Mouse (Mus musculus) cortical plate, adult 2 months (tissue): ENCODE data around the gene Stim2. TPM values are rescaled to one million over a fixed set of nuclear protein-coding genes. Genes with fewer than 3 reads are reported as not detected.

Source experiments
- H3K27ac ChIP-seq: fragments of 200-500 bp; 2 replicates; pipeline ENCODE4 v1.5.1; 2012; ENCODE audit warnings: low read length, control low read depth, inconsistent platforms; ENCODE audit not compliant: insufficient read depth
- H3K4me1 ChIP-seq: fragments of 200-500 bp; 2 replicates; pipeline ENCODE4 v1.6.1; 2011; ENCODE audit warnings: low read length; ENCODE audit not compliant: control insufficient read depth, insufficient read depth
- H3K4me3 ChIP-seq: fragments of 200-500 bp; 2 replicates; pipeline ENCODE4 v1.5.1; 2011; ENCODE audit warnings: mild to moderate bottlenecking, low read length, control low read depth; ENCODE audit not compliant: insufficient read depth
- CTCF ChIP-seq: fragments of 200-500 bp; IDR thresholded peaks from 2 replicates; pipeline ENCODE4 v1.5.1; 2011; ENCODE audit warnings: mild to moderate bottlenecking, control low read depth, low read length; ENCODE audit not compliant: insufficient read depth; ENCODE audit errors: extremely low read depth
- POLR2A ChIP-seq: fragments of 200-500 bp; IDR thresholded peaks from 2 replicates; pipeline ENCODE4 v1.6.1; 2011; ENCODE audit warnings: mild to moderate bottlenecking, low read length, control low read depth; ENCODE audit not compliant: insufficient read depth; ENCODE audit errors: extremely low read depth
- polyA plus RNA-seq: library from polyadenylated mRNA; depleted of rRNA; stranded (reverse); fragments of >200 nt; gene quantifications from 2 replicates; pipeline ENCODE4 v1.2.3, GENCODE M21; 2012

Gene Stim2
- polyA plus RNA-seq, 1 experiment, result 25.5 TPM

DNA sequence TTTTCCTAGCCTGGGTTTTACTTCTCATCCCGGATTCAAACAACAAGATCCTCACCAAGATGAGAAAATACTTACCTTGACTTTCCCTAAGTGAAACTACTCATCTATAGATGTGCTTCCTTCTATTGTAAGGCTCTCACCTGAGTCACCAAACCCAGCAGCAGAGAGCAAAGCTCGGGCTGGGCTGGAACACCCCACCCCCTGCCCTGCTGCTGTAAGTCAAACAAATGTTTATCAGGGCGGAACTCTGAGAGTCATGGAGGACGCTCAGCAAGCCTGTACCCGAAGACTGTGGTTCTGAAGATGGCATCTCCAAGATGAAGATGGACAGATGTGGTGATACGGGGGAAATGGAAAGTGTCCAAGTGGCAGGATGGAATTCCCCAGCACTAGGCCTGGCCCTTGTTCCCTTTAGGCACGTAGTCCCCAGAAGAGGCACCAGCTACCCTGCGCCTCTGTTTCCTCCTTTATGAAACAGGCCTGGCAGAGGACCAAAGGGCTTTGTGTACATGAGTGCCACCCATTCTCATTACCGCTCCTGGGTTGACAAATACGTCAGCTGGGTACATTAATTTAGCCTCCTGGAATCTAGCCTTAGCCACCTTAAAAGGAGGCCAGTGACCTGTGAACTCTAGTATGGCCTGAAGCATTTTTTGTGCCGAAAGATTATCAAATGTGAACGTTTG lies 36.3 kb upstream of the Stim2 start:
- TF ChIP-seq CTCF (no peak), POLR2A (no peak)
- Histone ChIP-seq H3K27ac (no peak overlapping the region), H3K4me3 (no peak overlapping the region), H3K4me1 (no peaks in the 10 kb centered on the region)

DNA sequence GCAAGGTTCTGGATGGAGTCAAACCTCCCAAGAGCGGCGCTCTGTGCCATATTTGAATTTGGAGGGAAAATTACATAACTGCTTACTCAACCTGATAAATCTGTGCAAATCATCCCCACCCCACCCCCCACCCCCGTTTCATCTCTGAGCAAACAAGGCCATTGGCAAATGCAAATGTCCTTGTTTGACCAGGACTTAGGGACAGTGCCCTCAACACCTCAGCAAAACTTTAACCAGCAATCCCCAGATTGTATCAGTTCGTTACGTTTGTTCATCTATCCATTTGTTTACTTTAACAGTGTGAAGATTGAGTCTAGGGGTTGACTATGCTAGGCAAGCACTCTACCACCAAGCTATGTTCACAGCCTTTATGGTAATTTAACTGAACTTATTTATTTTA lies 32.6 kb upstream of the Stim2 start:
- Histone ChIP-seq H3K4me3 (no peak overlapping the region), H3K4me1 (no peaks in the 10 kb centered on the region), H3K27ac (no peak overlapping the region)
- no peak for TF ChIP-seq CTCF
- TF ChIP-seq POLR2A, result no peak

DNA sequence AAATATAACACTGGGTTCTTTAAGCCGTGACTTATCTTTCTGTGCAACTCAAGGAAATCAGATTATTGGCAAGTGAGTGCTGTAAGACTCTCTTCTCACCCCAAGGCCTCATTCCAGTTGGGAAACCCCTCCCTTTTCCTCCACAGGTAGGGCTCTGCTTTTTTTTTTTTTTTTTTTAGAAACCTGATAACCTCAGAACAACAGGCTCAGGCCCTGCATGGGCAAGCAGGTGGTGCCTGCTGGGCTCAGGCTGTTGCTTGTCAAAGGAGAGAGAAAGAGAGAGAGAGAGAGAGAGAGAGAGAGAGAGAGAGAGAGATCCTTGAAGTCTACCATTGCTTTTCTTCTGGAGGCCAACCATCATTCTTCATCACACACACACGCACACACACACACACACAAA lies 30.7 kb upstream of the Stim2 start:
- H3K4me3 ChIP-seq, result no peak overlapping the region
- H3K27ac ChIP-seq, result no peak overlapping the region
- no peaks in the 10 kb centered on the region for H3K4me1 ChIP-seq
- TF ChIP-seq CTCF (no peak), POLR2A (no peak)

DNA sequence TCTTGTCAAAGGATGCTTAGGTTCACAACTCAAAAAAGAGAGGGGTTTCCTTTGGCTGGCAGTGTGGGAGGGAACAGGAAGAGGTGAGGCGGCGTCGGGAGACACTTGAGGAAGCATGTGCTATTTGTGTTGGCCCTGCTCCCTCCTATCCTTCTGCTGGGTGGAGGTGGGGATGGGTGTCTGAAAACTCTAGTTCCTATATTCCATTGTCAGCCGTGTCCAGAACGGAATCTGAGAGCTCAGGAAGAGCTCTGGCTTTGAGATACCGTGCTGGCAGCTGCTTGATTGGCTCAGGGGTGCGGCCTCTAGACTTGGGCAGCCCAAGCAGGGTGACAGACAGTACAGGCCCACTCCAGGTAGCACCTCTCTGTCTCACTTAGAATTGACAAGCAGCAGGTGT lies 28.1 kb upstream of the Stim2 start:
- no peak overlapping the region for H3K4me3 ChIP-seq
- no peaks in the 10 kb centered on the region for H3K4me1 ChIP-seq
- no peak overlapping the region for H3K27ac ChIP-seq
- TF ChIP-seq POLR2A, result no peak
- no peak for TF ChIP-seq CTCF

DNA sequence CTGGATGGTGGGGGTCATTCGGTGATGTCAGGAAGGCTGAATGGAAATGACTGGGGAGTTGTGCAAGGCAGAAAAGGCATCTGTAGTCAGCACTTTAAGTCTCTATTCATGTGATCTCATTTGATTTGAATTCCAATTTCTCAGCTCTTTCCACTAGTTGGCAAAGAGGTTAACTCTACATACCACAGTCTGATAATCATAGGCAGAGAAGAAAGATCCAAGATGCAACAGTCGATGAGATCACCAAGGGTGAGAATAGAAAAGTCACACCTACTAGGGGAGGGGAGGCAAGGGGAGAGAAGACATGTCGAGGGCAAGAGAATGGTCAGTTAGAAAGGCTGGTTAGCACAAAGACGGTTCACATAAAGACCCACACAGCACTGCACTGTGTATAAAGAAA lies 27.1 kb upstream of the Stim2 start:
- Histone ChIP-seq H3K27ac (no peak overlapping the region), H3K4me3 (no peak overlapping the region), H3K4me1 (no peaks in the 10 kb centered on the region)
- TF ChIP-seq POLR2A (no peak), CTCF (no peak)

DNA sequence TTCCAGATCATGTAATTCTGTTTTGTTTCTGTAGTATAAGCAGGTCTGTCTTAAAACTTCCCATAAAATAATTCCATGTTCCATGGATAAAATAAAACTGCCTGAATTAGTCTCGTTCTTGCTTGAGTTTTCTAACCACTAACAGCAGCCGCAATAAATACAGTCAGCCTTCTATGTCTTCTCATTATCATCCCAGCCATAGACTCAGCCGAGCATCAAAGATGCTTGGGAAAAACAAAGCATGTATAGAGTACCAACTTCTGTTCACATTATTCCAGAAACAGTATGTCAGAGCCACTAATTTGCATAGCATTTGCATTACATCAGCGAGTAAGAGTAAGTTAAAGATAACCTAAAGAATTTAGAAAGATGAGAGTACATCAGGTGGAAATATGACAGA lies 25.4 kb upstream of the Stim2 start:
- H3K4me3 ChIP-seq, result no peak overlapping the region
- TF ChIP-seq CTCF (no peak), POLR2A (no peak)
- no peaks in the 10 kb centered on the region for H3K4me1 ChIP-seq
- no peak overlapping the region for H3K27ac ChIP-seq

DNA sequence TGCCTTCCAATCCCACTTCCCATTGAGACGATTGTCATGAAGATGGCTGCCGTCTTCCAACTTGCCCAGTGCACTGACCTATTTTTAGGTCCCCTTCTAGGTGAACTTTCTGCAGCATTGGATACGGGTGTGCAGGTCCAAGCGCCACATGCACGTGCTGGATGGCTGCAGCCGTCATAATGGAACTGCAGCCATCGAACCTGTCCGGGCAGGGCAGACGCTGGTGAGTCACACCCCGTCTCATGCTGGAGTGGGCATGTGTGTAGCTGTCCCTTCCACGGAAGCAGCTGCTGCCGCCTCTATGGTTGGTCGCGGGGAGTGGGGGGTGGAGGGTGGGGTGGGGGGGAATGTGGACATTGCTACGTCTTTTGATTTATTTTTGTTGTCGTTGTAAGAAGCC lies 21.8 kb upstream of the Stim2 start:
- no peak for TF ChIP-seq POLR2A
- no peak for TF ChIP-seq CTCF
- H3K4me3 ChIP-seq, result no peak overlapping the region
- H3K4me1 ChIP-seq, result no peaks in the 10 kb centered on the region
- H3K27ac ChIP-seq, result no peak overlapping the region

DNA sequence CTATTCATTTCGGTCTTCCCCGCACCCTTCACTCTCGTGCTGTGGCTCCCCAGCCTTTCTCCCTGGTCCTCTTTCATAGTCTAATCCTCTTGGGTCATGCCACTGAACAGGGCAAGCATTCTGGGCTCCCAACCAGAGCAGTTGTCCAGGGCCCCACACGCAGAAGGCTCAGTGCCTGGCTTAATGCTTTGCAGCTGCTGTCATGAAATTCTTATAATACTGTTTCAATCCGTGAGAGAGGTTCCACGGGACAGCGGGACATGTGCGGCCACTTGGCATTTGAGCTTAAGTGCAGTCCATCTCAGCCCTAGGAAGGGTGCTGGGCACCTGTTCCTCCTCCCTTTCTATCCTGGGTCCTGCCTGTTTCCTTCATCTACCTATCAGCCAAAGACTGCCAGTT lies 21.2 kb upstream of the Stim2 start:
- no peaks in the 10 kb centered on the region for H3K4me1 ChIP-seq
- no peak overlapping the region for H3K27ac ChIP-seq
- H3K4me3 ChIP-seq, result no peak overlapping the region
- no peak for TF ChIP-seq CTCF
- TF ChIP-seq POLR2A, result no peak

DNA sequence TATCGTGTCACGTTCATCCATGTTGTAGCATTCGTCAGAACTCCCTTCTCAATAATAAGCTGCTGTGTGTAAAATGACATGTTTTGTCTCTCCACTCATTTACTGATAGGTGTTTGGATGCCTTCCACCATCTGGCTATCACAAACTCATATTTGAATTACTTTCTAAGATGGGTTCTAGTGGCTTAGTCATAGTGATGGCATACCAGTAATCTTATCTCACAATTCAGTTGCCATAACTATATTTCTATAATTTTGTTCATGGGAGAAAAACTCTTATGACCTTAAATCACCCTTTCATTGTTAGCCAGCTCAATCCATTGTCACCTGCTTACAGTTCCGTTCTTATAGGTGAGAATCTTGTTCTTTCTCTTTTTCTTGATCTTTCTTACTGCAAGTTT lies 14.9 kb upstream of the Stim2 start:
- TF ChIP-seq CTCF, result no peak
- TF ChIP-seq POLR2A, result no peak
- no peaks in the 10 kb centered on the region for H3K4me1 ChIP-seq
- H3K4me3 ChIP-seq, result no peak overlapping the region
- H3K27ac ChIP-seq, result no peak overlapping the region

DNA sequence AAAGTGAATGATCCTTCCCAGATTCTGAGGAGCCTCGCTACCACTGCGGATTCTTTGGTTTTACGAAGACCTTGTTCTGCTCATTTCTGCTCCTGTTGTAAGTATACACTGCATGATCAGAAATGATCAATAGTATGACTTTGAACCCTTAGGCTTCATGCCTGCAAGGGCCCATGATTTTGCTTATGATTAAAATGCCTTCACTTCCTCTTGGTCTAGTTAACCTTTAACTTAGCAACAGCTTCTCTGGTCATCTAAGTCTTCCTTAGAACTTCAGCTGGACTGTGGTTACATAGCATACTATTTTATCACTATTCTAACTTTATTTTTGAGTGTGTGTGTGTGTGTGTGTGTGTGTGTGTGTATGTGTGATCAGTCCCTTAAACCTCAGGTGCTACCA lies 12.7 kb upstream of the Stim2 start:
- TF ChIP-seq CTCF (no peak), POLR2A (no peak)
- H3K4me3 ChIP-seq, result no peak overlapping the region
- no peak overlapping the region for H3K27ac ChIP-seq
- H3K4me1 ChIP-seq, result no peaks in the 10 kb centered on the region
